Mouse (Mus musculus) testis, adult 2 months (tissue): ENCODE measurements around the gene Atp8a2.

Experiments
- CTCF ChIP-seq: fragments of 200-500 bp; IDR thresholded peaks from 2 replicates; pipeline ENCODE4 v1.5.1; 2012; ENCODE audit warnings: low read depth, mild to moderate bottlenecking, inconsistent platforms, low read length, moderate library complexity; ENCODE audit not compliant: control insufficient read depth, insufficient read depth, insufficient replicate concordance
- POLR2A ChIP-seq: fragments of 200-500 bp; IDR thresholded peaks from 2 replicates; pipeline ENCODE4 v1.6.1; 2012; ENCODE audit warnings: low read depth, mild to moderate bottlenecking, inconsistent platforms, low read length, moderate library complexity; ENCODE audit not compliant: control insufficient read depth

DNA sequence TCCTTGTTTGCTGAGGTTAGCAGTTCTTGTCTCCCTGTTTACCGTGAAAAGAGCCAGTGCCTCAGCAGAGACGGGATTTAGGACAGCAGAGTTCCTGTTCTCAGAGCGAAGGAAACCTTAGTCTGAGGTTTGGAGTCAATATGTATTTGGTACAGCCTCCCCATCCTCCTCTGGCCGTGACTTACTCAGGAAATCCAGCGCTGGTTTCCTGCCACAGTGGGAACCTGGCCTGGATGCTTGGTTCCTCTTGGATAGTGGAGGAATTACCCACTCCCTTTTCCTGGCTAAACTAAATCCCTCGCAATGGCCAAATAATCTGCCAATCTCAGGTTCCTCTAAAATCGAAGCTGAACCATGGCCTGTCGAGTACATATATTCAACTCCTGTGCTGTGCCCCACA lies 511.6 kb downstream of the Atp8a2 start:
- no peak for TF ChIP-seq POLR2A
- no peak for TF ChIP-seq CTCF
